Mouse (Mus musculus) gastrocnemius, postnatal 4 days (tissue): ENCODE data around the gene Rasal1. TPM values are rescaled to one million over a fixed set of nuclear protein-coding genes. Genes with fewer than 3 reads are reported as not detected.

Source experiments
- DNase-seq, 2 experiments: peaks; one replicate each; pipeline ENCODE4 v3.0.0; 2021 to 2022; ENCODE audit warnings: low spot score in 2 of 2, mixed read lengths in 2 of 2
- total RNA-seq, 2 experiments: library from RNA; stranded (reverse); gene quantifications; 2 replicates each; pipeline ENCODE4 v1.2.3; 2021

Rasal1 gene
- total RNA-seq, 2 experiments from 2014 or later, result not detected

GRCm38 (mm10) chr5:120690417-120690816, 41.8 kb downstream of the Rasal1 start:
- DNase-seq, result no peak

DNA sequence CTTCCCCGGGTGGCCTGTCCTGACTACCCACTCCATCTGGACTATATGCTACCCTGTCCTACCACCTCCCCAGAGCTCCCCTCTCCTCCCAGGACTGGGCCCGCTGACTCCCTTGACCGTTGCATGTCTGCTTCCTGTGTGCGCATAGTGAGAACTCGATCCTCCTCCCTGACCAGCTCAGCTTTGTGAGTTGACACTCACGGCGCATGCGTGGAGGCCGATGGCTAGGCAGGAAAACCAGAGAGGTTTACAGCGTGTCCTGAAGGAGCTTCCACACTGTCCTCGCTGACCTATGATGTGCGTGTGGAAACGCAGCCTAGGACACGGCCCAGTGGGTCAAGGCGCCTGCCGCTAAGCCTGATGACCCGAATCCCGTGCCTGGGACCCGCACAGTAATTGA, 43.4 kb downstream of the Rasal1 start:
- no peak for DNase-seq

GRCm38 (mm10) chr5:120693931-120694694, 45.5 kb downstream of the Rasal1 start:
- DNase-seq, result no peak

DNA sequence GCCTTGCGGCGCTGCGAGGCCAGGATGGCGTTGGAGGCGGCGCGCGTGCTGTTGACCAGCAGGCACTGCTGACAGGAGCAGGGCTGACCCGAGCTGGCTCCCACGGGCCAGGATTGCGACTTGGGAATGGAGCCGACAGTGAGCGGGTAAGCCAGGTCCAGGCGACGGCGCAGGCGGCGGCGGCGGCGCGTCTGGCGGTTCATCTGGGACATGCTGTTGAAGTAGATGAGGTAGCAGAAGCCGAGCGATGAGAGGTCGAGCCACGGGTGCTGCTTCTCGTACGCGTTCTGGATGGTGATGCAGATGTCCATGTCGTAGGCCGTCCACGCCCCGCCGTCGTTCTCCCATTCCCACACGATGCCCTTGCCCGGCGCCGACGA, 46.1 kb downstream of the Rasal1 start:
- DNase-seq, result no peak

- DNase-seq, result no peak
Observed at GRCm38 (mm10) chr5:120696057-120696743, 47.6 kb downstream of the Rasal1 start.

DNA sequence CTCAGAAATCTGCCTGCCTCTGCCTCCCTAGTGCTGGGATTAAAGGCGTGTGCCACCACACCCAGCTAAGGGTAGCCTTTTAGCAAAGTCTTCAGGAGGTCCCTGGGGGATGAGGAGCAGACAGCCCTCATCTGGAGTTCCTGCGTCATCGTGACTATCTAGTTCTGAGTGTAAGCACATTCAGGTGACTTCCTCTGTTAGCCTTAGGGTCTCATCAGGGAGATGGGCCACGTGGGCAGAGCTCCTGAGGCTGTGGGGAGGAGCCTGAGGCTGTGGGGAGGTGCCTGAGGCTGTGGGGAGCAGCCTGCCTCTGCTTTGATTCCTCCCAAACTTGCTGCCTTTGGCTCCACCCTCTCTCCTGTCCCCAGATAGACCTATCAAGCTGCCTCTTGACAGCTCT, 48.3 kb downstream of the Rasal1 start:
- no peak for DNase-seq

DNA sequence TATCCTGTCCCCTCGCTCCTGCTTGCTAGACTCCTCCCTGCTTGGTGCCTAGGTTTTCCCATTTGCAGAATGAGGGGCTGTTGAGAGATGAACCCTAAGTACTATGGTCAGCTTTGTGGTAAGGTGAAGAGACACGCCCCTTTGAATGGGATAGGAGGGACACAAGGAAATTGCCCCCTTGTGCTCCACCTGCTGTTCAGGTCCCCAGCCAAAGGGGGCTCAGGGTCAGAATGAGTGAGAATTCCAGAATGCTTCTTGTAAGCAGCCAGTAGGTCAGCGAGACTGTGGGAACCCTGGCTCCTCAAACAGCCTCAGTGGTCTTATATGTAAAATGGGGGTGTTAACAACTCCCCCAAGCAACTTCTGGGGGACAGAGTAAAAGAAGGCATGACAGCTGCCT, 49.6 kb downstream of the Rasal1 start:
- no peak for DNase-seq

- no peak for DNase-seq
Observed at GRCm38 (mm10) chr5:120698801-120699391, 50.3 kb downstream of the Rasal1 start.

- DNase-seq, result no peak
Observed at GRCm38 (mm10) chr5:120700996-120701790, 52.6 kb downstream of the Rasal1 start.

DNA sequence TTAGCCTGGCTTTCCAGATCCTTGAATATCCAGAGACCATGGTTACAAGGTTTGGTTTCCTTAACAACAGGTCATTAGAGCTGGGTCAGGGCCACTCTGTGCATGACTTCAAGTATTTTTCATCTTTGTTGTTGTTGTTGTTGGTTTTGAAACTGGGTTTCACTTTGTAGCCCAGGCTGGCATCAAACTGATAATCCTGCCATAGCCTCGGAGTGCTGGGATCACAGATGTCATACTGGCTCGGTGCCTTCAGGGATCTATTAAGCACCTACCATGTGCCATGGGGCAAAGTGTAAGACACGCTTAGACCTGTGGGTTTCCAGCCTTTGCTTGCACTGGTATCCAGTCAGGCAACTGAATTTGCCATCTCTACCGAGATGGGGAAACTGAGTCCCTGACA, 53.8 kb downstream of the Rasal1 start:
- no peak for DNase-seq

GRCm38 (mm10) chr5:120702969-120703368, 54.4 kb downstream of the Rasal1 start:
- DNase-seq, result no peak

GRCm38 (mm10) chr5:120703660-120704059, 55.0 kb downstream of the Rasal1 start:
- no peak for DNase-seq

DNA sequence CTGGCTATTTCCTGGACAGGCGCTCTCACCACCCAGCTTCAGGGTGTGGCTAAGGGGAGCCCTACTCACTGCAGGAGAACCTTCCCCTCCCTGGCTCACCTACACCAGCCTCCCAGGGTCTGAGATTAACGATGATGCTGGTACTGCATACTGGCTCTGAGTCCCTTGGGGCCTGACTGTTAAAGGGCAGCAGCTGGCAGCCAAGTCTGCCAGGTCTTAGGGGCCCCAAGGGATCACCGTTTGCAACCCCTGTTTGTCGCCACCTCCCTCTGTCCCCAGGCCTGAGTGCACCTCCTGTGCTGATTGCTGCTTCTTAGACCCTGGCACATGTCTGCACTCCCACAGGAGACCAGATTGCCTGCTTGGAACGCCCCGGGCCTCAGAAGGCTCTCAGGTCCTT, 55.8 kb downstream of the Rasal1 start:
- DNase-seq, result no peak

DNA sequence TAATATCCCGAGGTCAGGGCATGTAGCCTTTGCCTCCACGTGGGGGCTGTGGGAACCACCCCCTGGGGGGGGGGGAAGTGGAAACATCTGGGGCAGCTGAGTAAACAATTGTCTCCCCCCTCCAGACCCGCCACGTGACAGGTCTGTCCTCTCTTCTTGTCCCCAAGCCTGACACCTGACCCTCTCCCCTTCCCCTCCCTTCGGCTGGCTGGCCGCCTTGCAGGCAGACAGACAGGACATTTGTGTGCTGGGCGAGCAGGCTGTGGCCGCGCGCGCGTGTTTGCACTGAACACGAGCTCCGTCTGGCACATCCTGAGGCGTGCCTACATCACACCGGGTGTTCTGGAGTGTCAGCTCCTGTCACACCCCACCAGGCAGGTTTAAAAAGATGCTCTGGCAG, 57.9 kb downstream of the Rasal1 start:
- DNase-seq, result no peak

GRCm38 (mm10) chr5:120706976-120707375, 58.4 kb downstream of the Rasal1 start:
- no peak for DNase-seq

DNA sequence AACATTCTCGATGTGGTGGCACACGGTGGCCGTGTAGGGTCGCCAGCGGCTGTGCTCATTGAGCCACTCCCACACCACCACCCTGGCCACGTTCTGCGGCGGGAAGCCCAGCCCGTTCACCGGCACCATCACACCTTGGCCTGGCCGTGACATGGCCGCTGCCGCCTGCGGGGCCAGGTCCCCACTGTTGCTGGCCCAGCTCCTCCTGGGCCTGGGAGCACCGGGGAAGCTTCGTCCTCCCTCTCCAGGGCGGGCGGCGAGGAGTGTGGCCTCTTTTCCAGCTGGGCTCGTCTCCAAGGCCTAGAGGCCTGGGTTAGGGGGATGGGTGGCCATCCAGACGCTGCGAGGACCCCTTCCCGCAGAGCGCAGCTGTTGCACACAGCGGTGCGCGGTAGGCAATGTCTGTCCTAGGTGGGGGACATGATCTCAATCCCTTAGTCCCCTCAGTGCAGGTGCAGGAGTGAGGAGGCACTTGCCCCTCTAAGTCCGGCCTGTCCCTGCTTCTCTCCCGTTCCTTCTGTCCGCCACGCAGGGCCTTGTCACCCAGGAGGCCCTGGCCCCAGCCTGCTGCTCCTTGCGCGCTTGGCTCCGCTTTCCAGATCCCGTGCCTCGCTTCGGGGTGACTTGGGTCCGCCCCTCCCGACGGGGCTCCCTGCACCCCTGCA, 61.7 kb downstream of the Rasal1 start:
- DNase-seq, result peak in 1 of 2 experiments; percentile 39

DNA sequence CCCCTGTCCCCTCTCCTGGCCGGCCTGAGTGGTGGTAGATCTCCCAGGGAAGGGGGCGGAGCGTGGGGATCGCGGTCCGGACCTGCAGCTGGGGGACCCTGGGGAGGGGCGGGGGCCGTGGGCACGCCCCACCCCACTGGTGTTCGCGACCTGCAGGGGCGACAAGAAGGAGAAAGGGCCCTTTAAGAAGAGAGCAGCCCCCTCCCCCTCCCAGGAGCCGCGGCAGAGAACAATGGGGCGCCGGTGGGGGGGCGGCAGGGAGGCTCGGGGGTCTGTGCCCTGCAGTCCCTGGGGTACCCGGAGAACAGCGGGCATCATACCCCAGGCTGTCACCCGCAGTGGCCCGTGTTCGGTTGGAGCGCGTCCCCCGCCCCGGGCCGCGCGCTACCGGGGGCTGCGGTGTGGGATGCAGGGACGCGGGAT, 62.2 kb downstream of the Rasal1 start:
- no peak for DNase-seq

- DNase-seq, result peak in 1 of 2 experiments; percentile 35
Observed at GRCm38 (mm10) chr5:120711416-120711815, 62.8 kb downstream of the Rasal1 start.

DNA sequence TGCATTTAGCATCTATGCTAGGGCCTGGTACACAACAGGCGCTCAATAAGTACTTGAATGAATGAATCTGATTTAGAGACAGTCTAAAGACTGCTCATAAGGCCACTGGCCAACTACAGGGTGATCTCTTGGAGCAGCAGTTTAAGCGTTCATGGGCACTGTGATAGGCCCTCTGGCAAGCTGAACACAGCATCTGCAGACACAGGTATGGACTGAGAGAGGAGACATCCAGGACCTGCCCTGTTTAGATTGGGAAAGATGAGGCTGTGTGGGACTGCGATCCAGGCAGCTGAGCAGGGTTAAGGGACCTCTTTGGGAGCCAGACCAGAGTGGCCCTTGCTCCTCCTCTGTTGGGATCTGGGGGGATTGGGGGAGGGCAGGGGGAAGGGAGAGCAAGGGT, 63.2 kb downstream of the Rasal1 start, which contains the start of gene Dtx1:
Dtx1 (minus strand) TSS at position 101 of the 400 bp plus-strand sequence.
- no peak for DNase-seq

GRCm38 (mm10) chr5:120712721-120713120, 64.1 kb downstream of the Rasal1 start:
- no peak for DNase-seq

DNA sequence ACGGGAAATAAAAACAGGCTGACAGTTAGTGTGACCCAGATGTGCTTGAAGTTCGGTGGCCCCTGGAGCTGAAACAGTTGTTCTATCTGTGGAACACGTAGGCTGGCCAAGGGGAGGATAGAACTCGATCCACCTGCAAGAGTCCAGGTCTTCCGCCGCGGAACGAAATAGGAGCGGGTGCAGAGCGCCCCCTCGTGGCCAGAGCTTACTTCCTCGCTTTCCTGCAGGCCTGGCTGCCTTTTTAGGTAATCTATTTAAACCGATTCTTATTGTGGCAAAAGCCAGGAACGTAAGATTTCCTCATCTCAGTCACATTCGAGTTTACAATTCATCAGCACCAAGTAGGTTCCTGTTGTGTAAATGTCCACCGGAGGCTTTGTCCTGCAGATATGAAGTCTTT, 65.7 kb downstream of the Rasal1 start:
- peak; percentile 57 to 70 for DNase-seq
